Mouse (Mus musculus) adrenal gland, postnatal 14 days (tissue): ENCODE measurements around the gene Ror2. TPM values are rescaled to one million over a fixed set of nuclear protein-coding genes. Genes with fewer than 3 reads are reported as not detected.

ENCODE experiments used
- DNase-seq: peaks from one replicate; pipeline ENCODE4 v3.0.0; 2021; ENCODE audit warnings: mixed read lengths
- total RNA-seq: library from RNA; stranded (reverse); gene quantifications from 2 replicates; pipeline ENCODE4 v1.2.3, GENCODE M21; 2021

Gene Ror2
- total RNA-seq, 1 experiment from 2014 or later = 6.7 TPM

DNA sequence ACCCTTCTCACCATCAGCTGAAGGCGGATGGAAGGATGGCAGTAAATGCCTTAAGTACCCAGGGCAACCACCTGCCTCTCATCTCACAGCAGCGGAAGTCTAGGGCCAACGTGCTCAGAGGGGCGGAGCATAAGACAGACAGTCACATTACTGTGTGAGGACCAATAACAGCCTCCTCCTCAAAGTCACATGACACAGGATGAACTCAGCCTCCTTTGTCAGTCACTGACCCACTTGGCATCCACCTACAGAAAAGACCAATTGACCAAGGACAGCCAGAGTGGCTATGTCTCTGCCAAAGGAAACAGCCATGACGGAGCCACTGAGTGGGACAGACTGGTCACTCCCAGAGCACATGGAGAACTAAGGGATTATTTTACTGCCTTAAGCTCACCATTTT is 160.3 kb downstream of the Ror2 start:
- DNase-seq = peak; percentile 69

GRCm38 (mm10) chr13:53122085-53122484 is 163.8 kb downstream of the Ror2 start:
- peak; percentile 59 for DNase-seq

DNA sequence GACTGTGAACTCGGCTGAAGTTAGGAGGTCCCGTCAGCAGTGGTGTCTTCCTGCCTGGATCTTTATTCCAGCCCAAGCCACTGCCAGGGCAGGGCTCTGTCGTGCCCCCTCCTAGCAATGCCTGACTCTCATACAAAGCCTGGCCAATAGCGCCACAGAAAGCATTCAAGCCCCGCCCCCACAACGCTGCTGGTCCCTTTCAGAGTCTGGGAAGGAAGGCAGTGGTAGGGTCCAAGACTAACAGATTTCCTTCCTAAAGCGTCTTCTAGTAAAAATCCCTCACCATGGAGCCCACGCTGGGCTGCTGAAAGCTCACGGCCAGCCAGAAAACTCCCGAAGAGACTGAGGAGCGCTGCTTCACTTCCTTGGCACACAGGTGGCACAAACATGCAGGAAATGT is 165.0 kb downstream of the Ror2 start:
- no peak for DNase-seq

DNA sequence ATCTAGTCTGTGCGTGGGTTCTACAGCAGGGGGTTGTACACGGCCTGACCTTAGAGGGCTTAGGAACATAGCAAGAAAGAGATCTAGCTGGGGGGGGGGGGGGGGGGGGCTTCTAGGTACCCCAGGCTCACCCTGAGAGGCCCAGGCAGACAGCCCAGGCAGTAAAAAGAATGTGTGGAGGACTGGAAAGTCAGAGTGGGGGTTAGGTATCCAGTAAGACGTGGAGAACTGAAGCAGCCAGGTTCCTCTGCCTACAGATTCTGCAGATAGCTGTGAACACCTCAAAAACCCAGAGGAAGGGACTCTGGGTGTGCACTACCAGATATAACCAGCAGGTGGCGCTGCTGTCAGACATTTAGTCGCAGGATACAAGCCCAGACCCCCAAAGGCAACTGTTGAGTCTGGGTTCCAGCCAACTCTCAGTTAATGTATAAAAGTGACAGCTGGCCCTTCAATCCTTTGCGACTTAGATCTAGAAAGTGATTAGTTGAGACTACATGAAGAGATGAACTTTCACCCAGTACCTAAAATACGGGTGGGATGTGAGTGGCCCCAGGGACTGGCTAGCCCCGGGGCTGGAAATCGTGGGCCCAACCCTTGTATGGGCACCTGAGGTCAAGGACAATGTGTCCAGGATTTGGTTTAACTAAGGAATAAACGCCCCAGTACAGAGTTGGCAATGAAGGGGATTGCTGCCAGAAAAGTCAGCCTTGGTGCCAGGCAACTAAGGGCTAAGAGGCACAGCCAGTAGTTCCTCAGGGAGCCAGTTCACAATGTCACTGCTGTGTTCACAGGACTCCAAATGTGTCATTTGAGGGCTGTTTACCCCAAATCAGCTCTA is 166.1 kb downstream of the Ror2 start:
- peak; percentile 87 for DNase-seq

- peak; percentile 29 for DNase-seq
Observed at GRCm38 (mm10) chr13:53118398-53118797, 167.5 kb downstream of the Ror2 start.

DNA sequence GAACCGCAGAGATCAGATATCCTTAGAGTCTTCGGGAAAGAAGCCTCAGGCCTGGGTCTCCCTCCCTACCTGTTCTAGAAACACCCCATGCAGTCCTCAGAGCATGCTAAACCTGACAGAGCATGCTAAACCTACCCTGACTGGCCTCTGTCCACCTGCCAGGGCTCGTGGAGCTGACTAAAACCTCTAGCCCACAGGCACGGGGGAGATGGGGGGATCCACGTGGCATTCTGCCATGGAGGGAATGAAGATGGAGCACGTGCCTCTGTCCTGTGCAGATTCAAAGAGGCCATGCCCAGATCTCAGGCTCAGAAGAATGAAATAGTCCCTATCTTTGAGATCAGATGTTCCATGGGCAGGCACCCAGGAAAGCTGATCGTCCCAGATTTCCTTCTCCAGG is 168.0 kb downstream of the Ror2 start:
- DNase-seq = no peak

DNA sequence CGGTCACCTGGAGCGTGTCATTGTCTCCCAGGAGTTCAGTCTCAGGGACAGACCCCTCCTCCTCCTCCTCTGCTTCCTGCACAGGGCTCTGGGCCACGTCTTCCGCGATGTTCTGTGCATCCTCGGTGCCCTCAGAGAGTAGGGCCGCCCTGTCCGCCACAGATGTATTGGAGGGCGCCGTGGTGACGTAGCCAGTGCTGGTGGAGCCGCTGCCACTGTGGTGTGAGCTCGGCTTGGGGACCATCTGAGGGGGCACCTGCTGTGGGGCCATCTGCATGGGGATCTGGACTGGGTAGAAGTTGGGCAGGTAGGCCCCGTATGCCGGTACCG is 175.7 kb downstream of the Ror2 start:
- DNase-seq = no peak

GRCm38 (mm10) chr13:53109560-53110248 is 176.2 kb downstream of the Ror2 start:
- peak; percentile 95 for DNase-seq

DNA sequence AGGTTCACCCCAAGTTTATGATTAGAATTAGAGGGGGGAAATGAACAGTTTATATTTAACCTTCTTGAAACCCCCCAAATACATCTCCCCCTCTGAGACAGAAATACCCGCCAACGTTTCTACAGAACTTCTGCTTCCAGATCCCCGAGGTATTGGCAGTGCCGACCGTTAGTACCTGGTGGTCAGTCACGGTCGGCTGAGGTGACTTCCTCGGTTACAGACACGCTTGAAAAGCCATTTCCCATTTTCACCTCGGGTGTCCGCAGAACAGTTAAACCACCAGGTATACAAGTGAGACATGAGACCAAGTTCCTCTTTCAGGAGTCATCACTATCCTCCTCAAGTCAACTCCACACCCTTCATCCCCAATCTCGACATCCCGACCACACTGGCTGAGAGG is 179.2 kb downstream of the Ror2 start:
- DNase-seq = no peak

GRCm38 (mm10) chr13:53099771-53100682 is 185.9 kb downstream of the Ror2 start:
- peak; percentile 65 for DNase-seq

GRCm38 (mm10) chr13:53096615-53097014 is 189.3 kb downstream of the Ror2 start:
- DNase-seq = peak; percentile 83

GRCm38 (mm10) chr13:53095222-53095621 is 190.7 kb downstream of the Ror2 start:
- DNase-seq = no peak

- DNase-seq = no peak
Observed at GRCm38 (mm10) chr13:53094658-53095057, 191.3 kb downstream of the Ror2 start.

GRCm38 (mm10) chr13:53093407-53093806 is 192.5 kb downstream of the Ror2 start:
- DNase-seq = no peak

- peak; percentile 17 for DNase-seq
Observed at GRCm38 (mm10) chr13:53086552-53087282, 199.2 kb downstream of the Ror2 start.

DNA sequence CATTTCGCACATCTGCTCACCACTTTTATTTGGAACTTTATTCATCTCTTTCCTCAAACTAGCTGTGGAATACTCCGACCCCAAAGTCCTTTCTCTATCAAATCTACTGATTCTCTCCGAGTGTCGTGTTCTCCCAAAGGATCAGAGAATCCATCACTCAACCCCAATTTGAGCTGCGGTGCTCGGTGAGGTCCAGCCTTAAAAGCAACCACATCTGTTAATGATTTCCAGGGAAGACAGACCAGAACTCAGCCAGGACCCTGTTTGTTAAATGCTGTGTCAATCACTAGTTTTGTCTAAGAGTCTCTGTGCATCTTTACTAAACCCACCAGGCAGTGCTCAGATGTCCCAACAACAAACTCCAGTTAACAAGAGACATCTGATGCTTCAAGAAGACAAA is 204.1 kb downstream of the Ror2 start:
- no peak for DNase-seq

DNA sequence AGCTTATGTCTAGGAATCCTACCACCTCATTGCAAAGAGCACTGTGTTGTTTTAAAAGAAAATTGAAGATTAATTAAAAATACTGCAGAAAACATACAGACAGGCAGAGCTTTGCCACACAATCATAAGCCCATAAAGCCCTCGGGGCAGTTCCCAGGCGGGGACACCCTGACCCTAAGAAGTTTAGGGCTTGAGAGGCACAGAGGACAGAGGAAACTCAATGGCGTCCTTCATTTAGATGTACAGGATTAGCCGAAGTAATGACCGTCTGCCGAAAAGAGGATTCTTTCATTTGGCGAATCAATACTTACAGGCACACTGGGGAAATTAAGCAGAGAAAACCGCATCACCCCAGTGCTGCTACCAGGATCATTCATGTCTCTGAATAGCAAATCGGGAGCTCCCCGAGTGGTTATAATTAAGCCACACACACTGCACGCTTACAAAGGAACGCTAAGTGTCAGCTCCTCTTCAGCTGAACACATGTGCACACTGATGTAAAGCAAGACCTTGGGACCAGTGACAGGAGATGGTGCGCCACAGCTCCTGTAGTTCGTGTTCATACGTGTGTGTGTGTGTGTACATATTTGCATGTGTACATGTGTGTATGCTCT is 208.1 kb downstream of the Ror2 start:
- no peak for DNase-seq

- no peak for DNase-seq
Observed at GRCm38 (mm10) chr13:53075006-53075405, 210.9 kb downstream of the Ror2 start.

GRCm38 (mm10) chr13:53069076-53069690 is 216.7 kb downstream of the Ror2 start:
- peak; percentile 38 for DNase-seq

DNA sequence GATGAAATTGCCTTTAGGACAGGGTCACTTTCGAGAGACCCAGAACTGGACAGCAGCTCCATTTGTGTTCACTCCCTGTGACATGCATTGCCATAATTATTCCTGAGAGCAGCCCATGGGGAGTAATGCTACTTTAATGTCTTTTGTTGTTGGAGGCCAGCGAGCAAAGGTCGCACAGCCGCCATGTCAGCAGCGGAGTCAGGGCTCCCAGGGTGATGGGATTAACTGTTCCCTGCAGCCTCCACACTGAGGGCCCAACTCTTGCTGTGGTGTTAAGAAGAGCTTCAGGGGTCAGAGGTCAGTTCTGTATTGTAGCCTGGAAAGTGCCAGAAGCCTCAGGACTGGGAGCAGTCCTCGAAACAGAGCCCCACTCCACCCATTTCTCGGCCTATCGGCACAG is 217.5 kb downstream of the Ror2 start:
- DNase-seq = peak; percentile 9

- DNase-seq = peak; percentile 89
Observed at GRCm38 (mm10) chr13:53067949-53068348, 218.0 kb downstream of the Ror2 start.
